In genomic region chr2:101894126-101894525, GRCm38 (mm10) we compare ENCODE assay signal across 24 mouse cellular contexts.
"Had no signal": no experiment of that assay in that cellular context is flagged by ENCODE, and none has a peak within 500 bp of the region (broad histone marks: within the 10 kb centered on the region; RNA-seq: fewer than 3 reads in every experiment).

No protein-coding gene starts in this region.

- H3K27ac ChIP-seq: heart, adult 2 months; heart, embryonic 13.5 days; heart, embryonic 15.5 days; hindbrain, embryonic 13.5 days; hindbrain, embryonic 15.5 days; hindbrain, postnatal 0 days; kidney, postnatal 0 days; layer of hippocampus, adult 2 months; left cerebral cortex, adult 2 months; limb, embryonic 10.5 days; limb, embryonic 12.5 days; liver, embryonic 13.5 days; liver, embryonic 15.5 days had no signal

- H3K27me3 ChIP-seq: heart, embryonic 13.5 days; heart, embryonic 15.5 days; hindbrain, embryonic 13.5 days; hindbrain, embryonic 15.5 days; limb, embryonic 12.5 days; liver, embryonic 13.5 days; liver, embryonic 15.5 days had no signal

- H3K9ac ChIP-seq: forebrain, postnatal 0 days; heart, embryonic 13.5 days; heart, embryonic 15.5 days; hindbrain, embryonic 13.5 days; hindbrain, embryonic 15.5 days; limb, embryonic 12.5 days; liver, embryonic 13.5 days; liver, embryonic 15.5 days; liver, postnatal 0 days had no signal

- DNase-seq: forebrain, postnatal 0 days; gastrocnemius, postnatal 14 days; gastrocnemius, postnatal 36 days; heart, adult 11 months; heart, adult 2 months; heart, postnatal 14 days; heart, postnatal 36 days; liver; liver, embryonic 13.5 days; liver, postnatal 0 days had no signal

- ATAC-seq: forebrain, postnatal 0 days; hindbrain, postnatal 0 days; intestine, embryonic 16.5 days; liver, postnatal 0 days had no signal

- H3K4me3 ChIP-seq: heart, adult 2 months; heart, embryonic 13.5 days; heart, embryonic 15.5 days; hindbrain, embryonic 13.5 days; hindbrain, embryonic 15.5 days; layer of hippocampus, adult 2 months; left cerebral cortex, adult 2 months; limb, embryonic 10.5 days; limb, embryonic 12.5 days; liver, embryonic 13.5 days; liver, embryonic 15.5 days had no signal

- H3K36me3 ChIP-seq: heart, embryonic 15.5 days; hindbrain, embryonic 15.5 days had no signal

- H3K9me3 ChIP-seq: heart, embryonic 13.5 days; heart, embryonic 15.5 days; hindbrain, embryonic 13.5 days; hindbrain, embryonic 15.5 days; limb, embryonic 10.5 days; limb, embryonic 12.5 days; liver, embryonic 13.5 days; liver, embryonic 15.5 days had no signal

- H3K4me2 ChIP-seq: heart, embryonic 11.5 days; heart, embryonic 13.5 days; heart, embryonic 15.5 days; hindbrain, embryonic 13.5 days; hindbrain, embryonic 15.5 days; limb, embryonic 12.5 days; liver, embryonic 11.5 days; liver, embryonic 13.5 days; liver, embryonic 15.5 days had no signal

- H3K4me1 ChIP-seq: heart, embryonic 15.5 days; limb, embryonic 12.5 days; liver, embryonic 13.5 days; liver, embryonic 15.5 days had no signal
